Mouse (Mus musculus) liver, adult 2 months (tissue): ENCODE data around the gene Stxbp6.

Experiments
- CTCF ChIP-seq: fragments of 200-500 bp; IDR thresholded peaks from 2 replicates; pipeline ENCODE4 v1.5.1; 2011; ENCODE audit warnings: low read depth, low read length, control low read depth
- POLR2A ChIP-seq: fragments of 200-500 bp; IDR thresholded peaks from 2 replicates; pipeline ENCODE4 v1.6.1; 2011; ENCODE audit warnings: low read length, control low read depth; ENCODE audit not compliant: insufficient read depth; ENCODE audit errors: extremely low read depth

GRCm38 (mm10) chr12:44858110-44858885 is 216.2 kb downstream of the Stxbp6 start:
- no peak for TF ChIP-seq CTCF
- no peak for TF ChIP-seq POLR2A
